Mouse (Mus musculus): ENCODE data around the gene Stx4a. TPM values are rescaled to one million over a fixed set of nuclear protein-coding genes. Genes with fewer than 3 reads are reported as not detected.
"Not testable (repeated sequence)": the region's sequence is repeated elsewhere in the genome, so short reads cannot be mapped to it uniquely, and the experiment has no call there.

The Stx4a gene
- total RNA-seq, 2 experiments from 2014 or later: 63.2 to 72.7 TPM

GRCm38 (mm10) chr7:127812292-127812691, 11.8 kb upstream of the Stx4a start:
- no peak for DNase-seq
- intact Hi-C loops (cut with DNase I): no loop called here

- intact Hi-C loops (cut with DNase I): loop anchor here (2.0 kb wide), 1 partner anchor 27 kb away; no protein-coding TSS in a partner anchor
- no peak for DNase-seq
These were observed 10.3 kb upstream of the Stx4a start for GRCm38 (mm10) chr7:127813821-127814220.

GRCm38 (mm10) chr7:127814241-127814921, 9.7 kb upstream of the Stx4a start:
- peak; percentile 80 to 81 for DNase-seq
- intact Hi-C loops (cut with DNase I): loop anchor here (2.0 kb wide), 1 partner anchor 26 kb away; no protein-coding TSS in a partner anchor

GRCm38 (mm10) chr7:127815116-127815665, 8.9 kb upstream of the Stx4a start:
- intact Hi-C loops (cut with DNase I): loop anchor here (2.0 kb wide), 1 partner anchor 26 kb away; no protein-coding TSS in a partner anchor

GRCm38 (mm10) chr7:127815954-127816821, 7.9 kb upstream of the Stx4a start:
- peak; percentile 44 to 59 for DNase-seq
- intact Hi-C loops (cut with DNase I): loop anchor here (1.0 to 2.0 kb wide), 2 partner anchors 16 to 25 kb away; partner anchors contain the start of gene Hsd3b7

More at GRCm38 (mm10) chr7:127815116-127815665, 8.9 kb upstream of the Stx4a start:
- no peak for DNase-seq

GRCm38 (mm10) chr7:127817053-127817452, 7.0 kb upstream of the Stx4a start:
- DNase-seq: no peak
- intact Hi-C loops (cut with DNase I): no loop called here

GRCm38 (mm10) chr7:127817776-127818175, 6.3 kb upstream of the Stx4a start:
- DNase-seq: no peak
- intact Hi-C loops (cut with DNase I): no loop called here

- intact Hi-C loops (cut with DNase I): no loop called here
- DNase-seq: no peak
These were observed 3.1 kb upstream of the Stx4a start for GRCm38 (mm10) chr7:127820836-127821509.

GRCm38 (mm10) chr7:127822494-127822893, 1.6 kb upstream of the Stx4a start:
- intact Hi-C loops (cut with DNase I): no loop called here
- DNase-seq: no peak

GRCm38 (mm10) chr7:127823236-127824171, 590 bp upstream of the Stx4a start:
- DNase-seq: no peak
- intact Hi-C loops (cut with DNase I): no loop called here

GRCm38 (mm10) chr7:127835550-127835949, 11.5 kb downstream of the Stx4a start:
- intact Hi-C loops (cut with DNase I): no loop called here
- DNase-seq: no peak

- DNase-seq: no peak
- intact Hi-C loops (cut with DNase I): no loop called here
These were observed 13.4 kb downstream of the Stx4a start for GRCm38 (mm10) chr7:127837473-127837872.

- intact Hi-C loops (cut with DNase I); DNase-seq: not testable (repeated sequence)
These were observed 13.8 kb downstream of the Stx4a start for GRCm38 (mm10) chr7:127837878-127838277.

GRCm38 (mm10) chr7:127840031-127840430, 15.9 kb downstream of the Stx4a start:
- DNase-seq: not testable (repeated sequence)
- intact Hi-C loops (cut with DNase I): loop anchor here (2.0 kb wide), 1 partner anchor 25 kb away; no protein-coding TSS in a partner anchor

- no peak for DNase-seq
These were observed 16.8 kb downstream of the Stx4a start for GRCm38 (mm10) chr7:127840886-127841285.

GRCm38 (mm10) chr7:127841340-127842000, 17.4 kb downstream of the Stx4a start:
- intact Hi-C loops (cut with DNase I): loop anchor here (1.0 to 2.0 kb wide), 3 partner anchors 27 to 41 kb away; partner anchors contain the start of gene Hsd3b7
- peak; percentile 91 to 94 for DNase-seq

More at GRCm38 (mm10) chr7:127840886-127841285, 16.8 kb downstream of the Stx4a start:
- intact Hi-C loops (cut with DNase I): loop anchor here (1.0 to 2.0 kb wide), 3 partner anchors 26 to 41 kb away; partner anchors contain the start of gene Hsd3b7

- peak; percentile 74 to 79 for DNase-seq
- intact Hi-C loops (cut with DNase I): loop anchor here (2.0 kb wide), 1 partner anchor 91 kb away; no protein-coding TSS in a partner anchor
These were observed 18.1 kb downstream of the Stx4a start for GRCm38 (mm10) chr7:127842001-127842718.
